In genomic region chr14:93342781-93343180, GRCm38 (mm10) we compare ENCODE assay signal across 16 mouse cellular contexts.
DNase-seq lines count a peak whose midpoint lies in the region; ATAC-seq and TF ChIP-seq lines count a peak whose summit lies in the region.
"Had no signal": no experiment of that assay in that cellular context is flagged by ENCODE, and none has a peak within 500 bp of the region (broad histone marks: within the 10 kb centered on the region; RNA-seq: fewer than 3 reads in every experiment).

No protein-coding gene starts in this region.

- H3K4me2 ChIP-seq in hindbrain, postnatal 0 days (ENCODE audit: low read depth, low read length): no peak overlapping the region
- no peak overlapping the region for H3K4me2 ChIP-seq in hindbrain, embryonic 11.5 days (replicated peaks; ENCODE audit: low read depth, low read length)
- H3K4me2 ChIP-seq in liver, embryonic 11.5 days: no peak overlapping the region
- H3K4me2 ChIP-seq: embryonic facial prominence, embryonic 13.5 days; forebrain, embryonic 12.5 days; midbrain, embryonic 12.5 days had no signal

- no peak for ATAC-seq in hindbrain, postnatal 0 days
- no peak for ATAC-seq in hindbrain, embryonic 11.5 days (ENCODE audit: low FRiP score)
- ATAC-seq in liver, embryonic 11.5 days (replicated peaks; ENCODE audit: low FRiP score): no peak

- no peak overlapping the region for H3K9ac ChIP-seq in hindbrain, postnatal 0 days (replicated peaks; ENCODE audit: low read length)
- no peak overlapping the region for H3K9ac ChIP-seq in hindbrain, embryonic 11.5 days (ENCODE audit: low read depth, low read length)
- no peak overlapping the region for H3K9ac ChIP-seq in liver, embryonic 11.5 days (ENCODE audit: low read depth, low read length)
- H3K9ac ChIP-seq: embryonic facial prominence, embryonic 13.5 days; forebrain, embryonic 12.5 days; liver, embryonic 14.5 days; midbrain, embryonic 12.5 days had no signal

- H3K36me3 ChIP-seq in hindbrain, postnatal 0 days (ENCODE audit: insufficient read depth, low read length): no peaks in the 10 kb centered on the region
- H3K36me3 ChIP-seq in hindbrain, embryonic 11.5 days (ENCODE audit: control insufficient read depth, insufficient read depth, low read length): no peaks in the 10 kb centered on the region
- H3K36me3 ChIP-seq in liver, embryonic 11.5 days (ENCODE audit: control insufficient read depth, insufficient read depth, low read length): no peaks in the 10 kb centered on the region
- H3K36me3 ChIP-seq: embryonic facial prominence, embryonic 13.5 days; forebrain, embryonic 12.5 days; limb, embryonic 10.5 days; midbrain, embryonic 12.5 days had no signal

- no peak overlapping the region for H3K4me3 ChIP-seq in hindbrain, postnatal 0 days (ENCODE audit: low read length)
- H3K4me3 ChIP-seq in hindbrain, embryonic 11.5 days (ENCODE audit: low read depth, low read length): no peak overlapping the region
- H3K4me3 ChIP-seq in liver, embryonic 11.5 days (ENCODE audit: low read depth, low read length): no peak overlapping the region
- H3K4me3 ChIP-seq: embryonic facial prominence, embryonic 13.5 days; forebrain, embryonic 12.5 days; limb, embryonic 10.5 days; midbrain, embryonic 12.5 days had no signal

- H3K27me3 ChIP-seq in hindbrain, postnatal 0 days (ENCODE audit: insufficient read depth, low read length): no peaks in the 10 kb centered on the region
- H3K27me3 ChIP-seq in hindbrain, embryonic 11.5 days (ENCODE audit: control insufficient read depth, insufficient read depth, low read length): no peaks in the 10 kb centered on the region
- no peaks in the 10 kb centered on the region for H3K27me3 ChIP-seq in liver, embryonic 11.5 days (replicated peaks; ENCODE audit: control insufficient read depth, insufficient read depth, low read length)
- H3K27me3 ChIP-seq: embryonic facial prominence, embryonic 13.5 days; forebrain, embryonic 12.5 days; midbrain, embryonic 12.5 days had no signal

- H3K9me3 ChIP-seq in hindbrain, postnatal 0 days (ENCODE audit: low read length): no peaks in the 10 kb centered on the region
- no peaks in the 10 kb centered on the region for H3K9me3 ChIP-seq in hindbrain, embryonic 11.5 days (ENCODE audit: control insufficient read depth, low read length)
- H3K9me3 ChIP-seq in liver, embryonic 11.5 days (ENCODE audit: control insufficient read depth, low read length): no peaks in the 10 kb centered on the region
- H3K9me3 ChIP-seq: embryonic facial prominence, embryonic 13.5 days; forebrain, embryonic 12.5 days; limb, embryonic 10.5 days; midbrain, embryonic 12.5 days had no signal

- no peak overlapping the region for H3K27ac ChIP-seq in hindbrain, postnatal 0 days
- H3K27ac ChIP-seq in hindbrain, embryonic 11.5 days (ENCODE audit: low read depth, low read length): no peak overlapping the region
- H3K27ac ChIP-seq in liver, embryonic 11.5 days (ENCODE audit: low read depth, low read length): no peak overlapping the region
- H3K27ac ChIP-seq: embryonic facial prominence, embryonic 13.5 days; forebrain, embryonic 12.5 days; limb, embryonic 10.5 days; liver, embryonic 14.5 days; midbrain, embryonic 12.5 days had no signal

- peak; percentile 5 for DNase-seq in adrenal gland, postnatal 25 days
- no peak for DNase-seq in adrenal gland, postnatal 36 days
- DNase-seq in hindbrain, postnatal 0 days (ENCODE audit: low spot score): peak; percentile 62
- no peak for DNase-seq in hindbrain, embryonic 11.5 days (ENCODE audit: low spot score)
- DNase-seq in cerebellum, adult 9-10 months: peak; percentile 65
- peak; percentile 6 for DNase-seq in gastrocnemius, postnatal 25 days
- no peak for DNase-seq in liver, embryonic 11.5 days (ENCODE audit: low spot score)
- DNase-seq in urinary bladder, adult 2 months (ENCODE audit: low spot score): no peak
- DNase-seq: adrenal gland, adult 2 months; kidney, postnatal 10 days; lung, postnatal 14 days had no signal

- TF ChIP-seq CTCF in hindbrain, postnatal 0 days (IDR thresholded peaks at IDR 0.05; ENCODE audit: low read depth): no peak

- 36% methylated on average over 3 of the region's 3 CpGs for WGBS in hindbrain, postnatal 0 days
- 59% methylated on average over 3 of the region's 3 CpGs for WGBS in hindbrain, embryonic 11.5 days
- 58% methylated on average over 3 of the region's 3 CpGs for WGBS in liver, embryonic 11.5 days

- H3K4me1 ChIP-seq in hindbrain, postnatal 0 days (ENCODE audit: insufficient read depth, low read length): no peaks in the 10 kb centered on the region
- no peaks in the 10 kb centered on the region for H3K4me1 ChIP-seq in hindbrain, embryonic 11.5 days (replicated peaks; ENCODE audit: control insufficient read depth, insufficient read depth, low read length)
- H3K4me1 ChIP-seq in liver, embryonic 11.5 days (replicated peaks; ENCODE audit: control insufficient read depth, insufficient read depth, low read length): no peaks in the 10 kb centered on the region
- H3K4me1 ChIP-seq: limb, embryonic 10.5 days had no signal

Comparison
In these comparisons a context has a peak if more than half of its experiments do, and no peak if none do; other contexts are left out.
1. DNase-seq: peak in adrenal gland, postnatal 25 days (single experiment), hindbrain, postnatal 0 days (single experiment), cerebellum, adult 9-10 months (single experiment) and gastrocnemius, postnatal 25 days (single experiment); none in adrenal gland, postnatal 36 days (0 of 2), hindbrain, embryonic 11.5 days (single experiment), liver, embryonic 11.5 days (single experiment) and urinary bladder, adult 2 months (single experiment).